In genomic region chr4:141996086-141996485, GRCm38 (mm10) we compare ENCODE assay signal across 14 mouse cellular contexts.
"Had no signal": no experiment of that assay in that cellular context is flagged by ENCODE, and none has a peak within 500 bp of the region (broad histone marks: within the 10 kb centered on the region; RNA-seq: fewer than 3 reads in every experiment).

No protein-coding gene starts in this region.

- H3K4me2 ChIP-seq: limb, embryonic 13.5 days; midbrain, embryonic 13.5 days; neural tube, embryonic 13.5 days had no signal

- H3K4me3 ChIP-seq: limb, embryonic 13.5 days; midbrain, embryonic 13.5 days; neural tube, embryonic 13.5 days had no signal

- H3K9me3 ChIP-seq: limb, embryonic 13.5 days; midbrain, embryonic 13.5 days; neural tube, embryonic 13.5 days had no signal

- ATAC-seq: midbrain, embryonic 13.5 days had no signal

- H3K27me3 ChIP-seq: limb, embryonic 13.5 days; midbrain, embryonic 13.5 days; neural tube, embryonic 13.5 days had no signal

- H3K9ac ChIP-seq: limb, embryonic 13.5 days; liver, embryonic 14.5 days; midbrain, embryonic 13.5 days; neural tube, embryonic 13.5 days had no signal

- H3K27ac ChIP-seq: kidney, postnatal 0 days; limb, embryonic 13.5 days; liver, embryonic 14.5 days; midbrain, embryonic 13.5 days; neural tube, embryonic 13.5 days had no signal

- H3K36me3 ChIP-seq: limb, embryonic 13.5 days; midbrain, embryonic 13.5 days; neural tube, embryonic 13.5 days had no signal

- DNase-seq: kidney, adult 11 months; kidney, adult 9 months; kidney, postnatal 36 days; layer of hippocampus, adult 9-11 months; lung, adult 18-20 months; right cerebral cortex, adult 18-20 months; right cerebral cortex, postnatal 25 days; thymus, adult 2 months; thymus, postnatal 25 days had no signal
